Mouse (Mus musculus) myocyte (in vitro differentiated cells): ENCODE data around the gene Ulk4. TPM values are rescaled to one million over a fixed set of nuclear protein-coding genes. Genes with fewer than 3 reads are reported as not detected.
A peak's percentile ranks its signal among the peaks of the same experiment; 100 is the strongest.

Source experiments
- H3K27me3 ChIP-seq: one replicate; pipeline ENCODE4 v1.6.1; 2011; ENCODE audit not compliant: control insufficient read depth, insufficient read depth, insufficient read length
- H3K36me3 ChIP-seq: one replicate; pipeline ENCODE4 v1.6.1; 2011; ENCODE audit not compliant: control insufficient read depth, insufficient read depth
- H3K4me2 ChIP-seq: one replicate; pipeline ENCODE4 v1.6.1; 2011; ENCODE audit warnings: low read depth, control low read depth
- H3K4me3 ChIP-seq: one replicate; pipeline ENCODE4 v1.5.1; 2011; ENCODE audit warnings: mild to moderate bottlenecking, control low read depth, moderate library complexity
- H3K79me2 ChIP-seq: one replicate; pipeline ENCODE4 v1.6.1; 2011; ENCODE audit not compliant: control insufficient read depth, insufficient read depth
- H3ac ChIP-seq: one replicate; pipeline ENCODE4 v1.6.1; 2011; ENCODE audit not compliant: control insufficient read depth, insufficient read length
- CEBPB ChIP-seq: IDR thresholded peaks from 2 replicates; pipeline ENCODE4 v1.6.1; 2011; ENCODE audit warnings: mild to moderate bottlenecking, moderate library complexity; ENCODE audit not compliant: poor library complexity, insufficient read depth, severe bottlenecking
- E2F4 ChIP-seq: IDR thresholded peaks from one replicate; pipeline ENCODE4 v1.6.1; 2011; ENCODE audit warnings: mild to moderate bottlenecking, control low read depth, moderate library complexity; ENCODE audit not compliant: insufficient read depth
- MAX ChIP-seq: IDR thresholded peaks from one replicate; pipeline ENCODE4 v1.6.1; 2011; ENCODE audit warnings: low read depth, mild to moderate bottlenecking, control low read depth
- MYOD1 ChIP-seq, 3 experiments: IDR thresholded peaks; one replicate each; pipeline ENCODE4 v1.6.1; 2011; ENCODE audit warnings: control low read depth in 2 of 3, low read depth in 2 of 3, mild to moderate bottlenecking in 2 of 3, moderate library complexity in 1 of 3; ENCODE audit not compliant: insufficient read length in 2 of 3, control insufficient read depth in 1 of 3
- MYOG ChIP-seq, 3 experiments: IDR thresholded peaks; one replicate each; pipeline ENCODE4 v1.6.1; 2011; ENCODE audit warnings: control low read depth in 2 of 3, low read depth in 2 of 3, mild to moderate bottlenecking in 2 of 3; ENCODE audit not compliant: insufficient read length in 2 of 3, control insufficient read depth in 1 of 3, insufficient read depth in 1 of 3
- POLR2A ChIP-seq: IDR thresholded peaks from one replicate; pipeline ENCODE4 v1.6.1; 2011; ENCODE audit warnings: low read depth, mild to moderate bottlenecking, control low read depth, moderate library complexity; ENCODE audit not compliant: insufficient read length
- POLR2AphosphoS2 ChIP-seq: IDR thresholded peaks from one replicate; pipeline ENCODE4 v1.6.1; 2011; ENCODE audit warnings: low read depth, control low read depth; ENCODE audit not compliant: insufficient read length
- REST ChIP-seq: IDR thresholded peaks from one replicate; pipeline ENCODE4 v1.6.1; 2011; ENCODE audit warnings: mild to moderate bottlenecking, control low read depth, moderate library complexity; ENCODE audit not compliant: insufficient read depth, insufficient read length
- SRF ChIP-seq: IDR thresholded peaks from one replicate; pipeline ENCODE4 v1.6.1; 2011; ENCODE audit warnings: low read depth; ENCODE audit not compliant: control insufficient read depth, insufficient read length
- TCF12 ChIP-seq: IDR thresholded peaks from one replicate; pipeline ENCODE4 v1.6.1; 2011; ENCODE audit warnings: mild to moderate bottlenecking, control low read depth; ENCODE audit not compliant: poor library complexity, insufficient read depth, severe bottlenecking
- TCF3 ChIP-seq: IDR thresholded peaks from one replicate; pipeline ENCODE4 v1.6.1; 2011; ENCODE audit warnings: low read depth, control low read depth; ENCODE audit not compliant: insufficient read length
- USF1 ChIP-seq: IDR thresholded peaks from one replicate; pipeline ENCODE4 v1.6.1; 2011; ENCODE audit warnings: low read depth, mild to moderate bottlenecking, control low read depth, moderate library complexity
- polyA plus RNA-seq: library from polyadenylated mRNA; unstranded; fragments of >200 nt; fragmentation: generic; extraction: Trizol; gene quantifications from one replicate; pipeline ENCODE4 v1.2.1, GENCODE M21; 2012; ENCODE audit warnings: missing spikeins

The Ulk4 gene
- polyA plus RNA-seq, 1 experiment = 0.85 TPM

DNA sequence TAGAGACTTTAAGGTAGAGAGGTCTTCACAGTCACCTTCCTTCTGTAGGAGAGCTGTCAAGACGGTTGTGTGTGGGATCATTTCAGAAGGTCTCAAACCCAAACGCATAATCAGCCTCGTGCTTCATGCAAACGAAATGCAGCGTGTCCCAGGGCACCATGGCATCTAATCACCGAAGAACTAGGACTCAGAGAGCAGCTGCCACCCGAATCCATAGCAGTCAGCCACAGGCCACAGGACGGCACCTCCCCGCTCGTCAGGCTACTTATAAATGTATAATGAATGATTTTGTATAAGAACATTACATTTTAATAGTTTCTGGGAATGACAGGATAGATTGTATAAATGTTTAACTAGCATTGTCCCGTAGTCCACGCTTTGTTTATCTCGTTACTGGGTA is 257.1 kb downstream of the Ulk4 start:
- Histone ChIP-seq H3K79me2 (no peaks in the 10 kb centered on the region), H3K4me3 (no peak overlapping the region), H3K4me2 (no peak overlapping the region), H3K27me3 (no peaks in the 10 kb centered on the region), H3K36me3 (no peaks in the 10 kb centered on the region), H3ac (no peak overlapping the region)
- no peak for TF ChIP-seq USF1
- no peak for TF ChIP-seq MAX
- no peak for TF ChIP-seq POLR2AphosphoS2
- no peak for TF ChIP-seq POLR2A
- TF ChIP-seq E2F4 = no peak
- no peak for TF ChIP-seq TCF3
- no peak for TF ChIP-seq MYOD1 (IDR thresholded peaks at IDR 0.05; ENCODE audit: control insufficient read depth in 1 of 3, insufficient read length in 2 of 3, low read depth in 2 of 3)
- TF ChIP-seq CEBPB = no peak
- TF ChIP-seq MYOG (IDR thresholded peaks at IDR 0.05; ENCODE audit: control insufficient read depth in 1 of 3, insufficient read depth in 1 of 3, insufficient read length in 2 of 3, low read depth in 2 of 3) = no peak
- TF ChIP-seq REST = no peak
- TF ChIP-seq SRF = no peak
- no peak for TF ChIP-seq TCF12

DNA sequence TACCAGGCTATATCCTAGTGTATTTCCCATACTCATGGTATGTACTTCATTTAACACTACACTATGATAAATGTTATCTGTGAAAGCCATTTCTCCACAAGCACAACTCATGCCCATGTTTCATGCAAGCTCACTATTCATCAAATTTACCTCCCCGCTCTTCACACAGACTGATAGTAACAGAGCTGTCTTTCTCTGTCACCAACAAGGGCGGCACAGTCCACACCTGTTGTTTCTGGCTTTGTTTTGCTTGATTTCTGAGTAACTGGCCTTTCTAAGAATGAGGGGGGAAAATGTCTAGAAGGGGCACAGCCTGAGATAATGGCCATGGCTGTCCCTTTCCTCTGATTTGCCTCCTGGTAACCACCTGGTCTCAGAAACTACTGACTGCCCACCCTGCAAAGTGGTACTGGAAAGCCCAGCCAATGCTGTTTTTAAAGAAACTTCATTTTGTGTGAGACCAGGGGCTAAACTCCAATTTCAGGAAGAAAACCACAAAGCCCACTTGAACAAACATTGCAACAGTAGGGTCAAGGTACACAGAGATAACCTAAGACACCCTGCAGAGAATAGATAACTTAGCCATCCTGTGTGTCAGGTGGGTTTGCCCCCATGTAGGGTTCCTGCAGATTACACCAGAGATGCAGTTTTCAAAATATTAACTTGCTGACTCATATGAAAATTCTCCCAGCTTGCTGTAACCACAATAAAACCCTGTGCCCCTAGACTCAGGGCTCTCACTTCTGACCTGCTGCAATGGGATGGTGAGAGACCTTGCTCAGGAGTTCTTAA is 258.3 kb downstream of the Ulk4 start:
- Histone ChIP-seq H3K4me3 (no peak overlapping the region), H3K4me2 (no peak overlapping the region), H3K79me2 (no peaks in the 10 kb centered on the region), H3K27me3 (no peaks in the 10 kb centered on the region), H3K36me3 (no peaks in the 10 kb centered on the region), H3ac (no peak overlapping the region)
- TF ChIP-seq TCF3 = no peak
- no peak for TF ChIP-seq SRF
- TF ChIP-seq MYOG (IDR thresholded peaks at IDR 0.05; ENCODE audit: control insufficient read depth in 1 of 3, insufficient read depth in 1 of 3, insufficient read length in 2 of 3, low read depth in 2 of 3) = no peak
- TF ChIP-seq MYOD1 (IDR thresholded peaks at IDR 0.05; ENCODE audit: control insufficient read depth in 1 of 3, insufficient read length in 2 of 3, low read depth in 2 of 3) = no peak
- TF ChIP-seq POLR2AphosphoS2 = no peak
- TF ChIP-seq MAX = no peak

DNA sequence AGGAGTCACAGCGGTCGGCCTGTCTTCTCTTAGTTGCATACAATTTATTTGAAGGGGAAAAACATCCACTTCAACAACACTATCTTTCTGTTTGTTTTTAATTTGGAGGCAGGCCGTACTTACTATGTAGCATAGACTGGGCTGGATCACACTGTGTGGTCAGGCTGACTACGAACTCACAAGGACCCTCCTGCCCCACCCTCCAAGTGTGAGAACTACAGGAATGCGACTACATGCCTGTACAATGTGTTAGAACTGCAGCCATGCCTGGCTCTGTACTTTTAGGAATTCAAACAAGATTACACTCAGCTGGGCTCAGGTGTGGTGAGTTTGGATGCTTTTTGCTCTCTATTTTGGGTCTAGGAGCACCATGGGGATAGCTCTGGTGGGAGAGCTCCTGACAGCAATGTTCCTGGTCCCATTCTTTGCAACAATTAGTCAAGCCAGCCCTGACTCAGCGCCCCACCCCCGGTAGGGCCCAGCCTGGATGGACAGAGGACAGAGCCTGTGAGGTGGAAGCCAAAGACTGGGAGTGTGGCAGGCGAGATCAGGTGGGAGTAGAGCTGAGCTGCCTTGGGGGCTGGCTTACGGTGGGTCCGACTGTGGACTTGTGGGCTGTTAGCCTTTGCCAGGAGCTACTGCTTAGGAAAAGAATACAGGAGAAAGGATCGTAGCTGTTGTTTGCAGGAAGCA is 261.0 kb downstream of the Ulk4 start:
- no peak overlapping the region for H3ac ChIP-seq
- H3K4me2 ChIP-seq = no peak overlapping the region
- H3K27me3 ChIP-seq = no peaks in the 10 kb centered on the region
- H3K36me3 ChIP-seq = no peaks in the 10 kb centered on the region
- H3K79me2 ChIP-seq = no peaks in the 10 kb centered on the region
- no peak overlapping the region for H3K4me3 ChIP-seq
- peak in 1 of 3 experiments; percentile 62 for TF ChIP-seq MYOG (IDR thresholded peaks at IDR 0.05; ENCODE audit: control insufficient read depth in 1 of 3, insufficient read depth in 1 of 3, insufficient read length in 2 of 3, low read depth in 2 of 3)
- TF ChIP-seq USF1 = no peak
- TF ChIP-seq MYOD1 (IDR thresholded peaks at IDR 0.05; ENCODE audit: control insufficient read depth in 1 of 3, insufficient read length in 2 of 3, low read depth in 2 of 3) = peak in 2 of 3 experiments; percentile 33 to 66

DNA sequence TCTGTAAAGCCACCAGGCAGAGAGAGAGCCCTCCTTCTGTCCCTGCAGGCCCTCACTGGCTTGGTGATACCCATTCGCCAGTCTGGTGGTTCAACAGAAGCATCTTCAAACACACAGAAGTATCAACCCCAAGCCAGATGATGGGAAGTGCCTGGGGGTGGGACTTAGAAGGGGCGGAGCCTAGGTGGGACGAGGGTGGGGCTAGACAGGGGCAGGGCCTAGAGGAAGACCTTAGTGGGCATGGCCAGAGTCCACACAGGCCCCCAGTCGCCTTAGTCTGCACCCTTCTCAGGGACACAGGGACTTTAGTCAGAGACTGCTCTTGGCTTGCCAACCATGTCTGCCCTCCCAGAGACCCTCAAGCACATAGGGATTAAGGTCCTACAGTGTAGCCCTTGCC is 265.5 kb downstream of the Ulk4 start:
- TF ChIP-seq POLR2AphosphoS2 (no peak), E2F4 (no peak), TCF12 (no peak), POLR2A (no peak)
- H3K36me3 ChIP-seq = no peaks in the 10 kb centered on the region
- H3K79me2 ChIP-seq = no peaks in the 10 kb centered on the region
- no peak overlapping the region for H3ac ChIP-seq
- no peaks in the 10 kb centered on the region for H3K27me3 ChIP-seq
- no peak overlapping the region for H3K4me3 ChIP-seq
- H3K4me2 ChIP-seq = no peak overlapping the region

DNA sequence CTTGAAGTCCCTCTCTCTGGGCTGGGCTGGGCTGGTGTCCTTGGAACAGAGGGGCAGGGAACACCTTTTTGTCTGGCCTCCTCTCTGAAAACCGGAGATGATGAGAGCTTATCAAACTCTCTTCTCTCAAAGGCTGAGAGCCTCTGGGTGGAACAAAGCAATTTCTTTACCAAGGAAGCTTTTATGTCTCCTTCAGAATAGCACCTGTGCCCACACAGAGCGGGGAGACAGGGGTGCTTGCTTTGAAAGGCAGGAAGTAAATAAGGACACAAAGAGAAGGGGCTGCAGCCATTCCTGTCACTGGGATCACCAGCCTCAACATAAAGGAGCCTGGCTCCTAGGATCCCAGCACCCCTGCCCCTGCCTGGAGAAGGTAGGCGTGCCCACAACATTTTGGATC is 266.5 kb downstream of the Ulk4 start:
- Histone ChIP-seq H3ac (no peak overlapping the region), H3K4me2 (no peak overlapping the region), H3K79me2 (no peaks in the 10 kb centered on the region), H3K36me3 (no peaks in the 10 kb centered on the region), H3K4me3 (no peak overlapping the region), H3K27me3 (no peaks in the 10 kb centered on the region)
- no peak for TF ChIP-seq POLR2AphosphoS2
- TF ChIP-seq MYOG (IDR thresholded peaks at IDR 0.05; ENCODE audit: control insufficient read depth in 1 of 3, insufficient read depth in 1 of 3, insufficient read length in 2 of 3, low read depth in 2 of 3) = no peak
- TF ChIP-seq E2F4 = no peak
- TF ChIP-seq POLR2A = no peak
- TF ChIP-seq REST = no peak
- TF ChIP-seq TCF12 = no peak
- TF ChIP-seq CEBPB = no peak
- TF ChIP-seq TCF3 = no peak
- no peak for TF ChIP-seq USF1
- no peak for TF ChIP-seq MYOD1 (IDR thresholded peaks at IDR 0.05; ENCODE audit: control insufficient read depth in 1 of 3, insufficient read length in 2 of 3, low read depth in 2 of 3)
- TF ChIP-seq SRF = no peak
- TF ChIP-seq MAX = no peak
